Mouse (Mus musculus) small intestine, adult 2 months (tissue): ENCODE measurements at regions not wholly inside any gene's neighbourhood (a gene's known extent, or its start where the extent isn't known, plus 50 kb on each side); places are given as distances from the start of the nearest gene placed in this dataset.

Source experiments
- H3K27ac ChIP-seq: fragments of 200-500 bp; 2 replicates; pipeline ENCODE4 v1.5.1; 2012; ENCODE audit warnings: low read depth, low read length, control low read depth, inconsistent platforms; ENCODE audit not compliant: insufficient read depth
- H3K27me3 ChIP-seq: fragments of 200-500 bp; 2 replicates; pipeline ENCODE4 v1.6.1; 2012; ENCODE audit warnings: mild to moderate bottlenecking, moderate library complexity, low read length, inconsistent platforms; ENCODE audit not compliant: control insufficient read depth, insufficient read depth
- H3K36me3 ChIP-seq: fragments of 200-500 bp; 2 replicates; pipeline ENCODE4 v1.6.1; 2012; ENCODE audit warnings: mild to moderate bottlenecking, low read length, control low read depth, inconsistent platforms; ENCODE audit not compliant: control insufficient read depth, insufficient read depth
- H3K4me1 ChIP-seq: fragments of 200-500 bp; 2 replicates; pipeline ENCODE4 v1.6.1; 2012; ENCODE audit warnings: low read length, inconsistent platforms, mixed read lengths; ENCODE audit not compliant: control insufficient read depth, insufficient read depth, insufficient read length
- H3K4me3 ChIP-seq: fragments of 200-500 bp; 2 replicates; pipeline ENCODE4 v1.5.1; 2012; ENCODE audit warnings: low read depth, mild to moderate bottlenecking, control low read depth, inconsistent platforms, low read length, moderate library complexity
- CTCF ChIP-seq: fragments of 200-500 bp; IDR thresholded peaks from 2 replicates; pipeline ENCODE4 v1.5.1; 2012; ENCODE audit warnings: low read depth, mild to moderate bottlenecking, control low read depth, inconsistent platforms, low read length, moderate library complexity, mixed read lengths; ENCODE audit not compliant: insufficient replicate concordance, insufficient read length; ENCODE audit errors: extremely low read depth
- POLR2A ChIP-seq: fragments of 200-500 bp; IDR thresholded peaks from 2 replicates; pipeline ENCODE4 v1.6.1; 2012; ENCODE audit warnings: low read depth, mild to moderate bottlenecking, control low read depth, inconsistent platforms, low read length, moderate library complexity
- WGBS: fragments of 180-500 bp; shearing (Covaris S2); methylation state at CpG from one replicate; pipeline ENCODE4 v1.1.7; 2018; 5-methylcytosine and 5-hydroxymethylcytosine counted together

DNA sequence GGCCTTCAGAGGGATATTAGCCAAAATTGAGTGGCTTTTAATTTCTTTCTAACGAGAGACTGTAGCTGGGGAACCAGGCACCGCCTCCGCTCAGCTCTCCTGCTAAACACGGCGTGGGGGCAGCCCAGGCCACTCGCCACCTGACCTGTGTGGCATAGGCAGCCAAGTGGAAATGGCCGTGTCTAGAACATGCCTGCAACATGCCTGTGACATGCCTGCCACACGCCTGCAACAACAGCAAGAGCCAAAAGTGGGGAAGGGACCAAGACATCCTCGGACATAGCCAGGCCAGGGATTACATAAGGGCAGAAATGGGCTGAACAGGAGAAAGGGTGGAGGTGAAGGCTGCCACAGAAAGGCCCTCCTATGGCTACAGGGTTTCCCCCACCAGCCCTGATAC lies 59.1 kb upstream of the Pax2 start:
- Histone ChIP-seq H3K27ac (no peak overlapping the region), H3K4me1 (no peaks in the 10 kb centered on the region), H3K27me3 (0 out of 2 replicates have a peak, but pooled peaks cover 9% of the 10 kb centered on the region), H3K36me3 (no peaks in the 10 kb centered on the region), H3K4me3 (no peak overlapping the region)
- WGBS = 52% methylated on average over 9 of the region's 9 CpGs
- TF ChIP-seq CTCF (no peak), POLR2A (no peak)

DNA sequence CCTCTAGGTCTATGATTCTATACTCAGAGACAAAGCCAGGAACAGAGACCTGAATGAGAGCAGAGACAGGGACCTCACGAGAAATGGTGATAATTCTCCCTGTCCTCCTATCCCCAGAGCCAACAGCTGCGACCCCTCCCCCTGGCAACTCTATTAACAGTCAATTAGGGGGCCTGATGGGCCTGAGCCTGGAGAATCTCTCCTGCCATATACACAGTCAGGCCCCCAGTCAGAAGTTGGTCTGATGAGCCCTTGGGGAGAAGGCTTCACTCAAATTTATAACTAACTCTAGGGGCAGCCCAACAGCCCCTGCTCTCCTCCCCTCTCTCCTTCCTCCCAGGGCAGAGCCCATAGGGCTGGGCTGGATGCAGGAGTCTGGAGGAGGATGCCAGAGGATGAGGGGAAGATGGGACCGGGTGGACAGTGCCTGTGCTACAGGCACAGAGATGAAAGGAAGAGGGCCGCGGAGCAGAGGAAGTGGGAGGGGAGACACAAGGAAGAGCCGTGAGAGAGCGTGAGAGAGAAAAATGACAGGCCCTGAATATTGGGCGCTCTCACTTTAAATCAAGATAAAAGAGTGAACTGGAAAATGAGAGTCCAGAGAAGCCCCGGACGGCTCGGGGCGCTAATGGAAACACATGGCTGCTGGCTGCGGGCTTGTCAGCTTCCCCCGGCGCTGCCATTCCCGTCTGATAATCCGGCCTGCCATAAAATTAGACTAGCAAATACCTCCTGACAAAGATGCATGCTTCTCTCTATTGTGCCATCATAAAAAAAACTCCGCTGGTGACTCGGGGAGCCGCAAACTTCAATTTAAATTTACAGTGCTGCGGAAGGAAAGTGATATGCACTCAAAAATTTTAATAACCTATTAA lies 57.2 kb upstream of the Pax2 start:
- Histone ChIP-seq H3K4me1 (no peaks in the 10 kb centered on the region), H3K36me3 (no peaks in the 10 kb centered on the region), H3K27me3 (0 out of 2 replicates have a peak, but pooled peaks cover 9% of the 10 kb centered on the region), H3K4me3 (no peak overlapping the region), H3K27ac (no peak overlapping the region)
- WGBS = 18% methylated on average over 21 of the region's 21 CpGs
- no peak for TF ChIP-seq CTCF
- no peak for TF ChIP-seq POLR2A
